Mouse (Mus musculus): ENCODE results near the gene Kif23.

- TF ChIP-seq CTCF (conservative IDR thresholded peaks at IDR 0.05; ENCODE audit: insufficient read depth, insufficient read length, low read depth, low read length) = no peak
- TF ChIP-seq POLR2A (IDR thresholded peaks at IDR 0.05; ENCODE audit: low read depth, low read length) = no peak
Measured at GRCm38 (mm10) chr9:61884936-61885335, 61.6 kb downstream of the Kif23 start.
